Mouse (Mus musculus): Measurements from ENCODE around the gene Zwilch.
"Not testable (repeated sequence)": the region's sequence is repeated elsewhere in the genome, so short reads cannot be mapped to it uniquely, and the experiment has no call there.

Zwilch gene

GRCm38 (mm10) chr9:64183295-64183694 lies 10.4 kb upstream of the Zwilch start:
- not testable (repeated sequence) for DNase-seq (ENCODE audit: extremely low spot score, low read depth, low spot score)

GRCm38 (mm10) chr9:64178974-64179646 lies 6.2 kb upstream of the Zwilch start, which contains the start of gene Snapc5:
Snapc5 (plus strand) TSS chr9:64179274.
- DNase-seq (ENCODE audit: extremely low spot score, low read depth, low spot score) = peak; percentile 88

- peak; percentile 10 for DNase-seq (ENCODE audit: extremely low spot score, low read depth, low spot score)
Measured at GRCm38 (mm10) chr9:64178610-64178973, 5.7 kb upstream of the Zwilch start.

- no peak for DNase-seq (ENCODE audit: extremely low spot score, low read depth, low spot score)
Measured at GRCm38 (mm10) chr9:64175378-64175777, 2.5 kb upstream of the Zwilch start.

GRCm38 (mm10) chr9:64174766-64175165 lies 1.9 kb upstream of the Zwilch start:
- DNase-seq (ENCODE audit: extremely low spot score, low read depth, low spot score) = no peak

- no peak for DNase-seq (ENCODE audit: extremely low spot score, low read depth, low spot score)
Measured at GRCm38 (mm10) chr9:64174341-64174740, 1.4 kb upstream of the Zwilch start.

- DNase-seq (ENCODE audit: extremely low spot score, low read depth, low spot score) = no peak
Measured at GRCm38 (mm10) chr9:64173666-64174220, 839 bp upstream of the Zwilch start.

GRCm38 (mm10) chr9:64172145-64172815 lies 624 bp downstream of the Zwilch start:
- no peak for DNase-seq (ENCODE audit: extremely low spot score, low read depth, low spot score)

GRCm38 (mm10) chr9:64169967-64170366 lies 2.9 kb downstream of the Zwilch start:
- not testable (repeated sequence) for DNase-seq (ENCODE audit: extremely low spot score, low read depth, low spot score)

GRCm38 (mm10) chr9:64160471-64160870 lies 12.4 kb downstream of the Zwilch start:
- DNase-seq (ENCODE audit: extremely low spot score, low read depth, low spot score) = no peak

- DNase-seq (ENCODE audit: extremely low spot score, low read depth, low spot score) = no peak
Measured at GRCm38 (mm10) chr9:64156641-64157040, 16.3 kb downstream of the Zwilch start.

GRCm38 (mm10) chr9:64139879-64140278 lies 33.0 kb downstream of the Zwilch start:
- DNase-seq (ENCODE audit: extremely low spot score, low read depth, low spot score) = no peak

- peak; percentile 10 for DNase-seq (ENCODE audit: extremely low spot score, low read depth, low spot score)
Measured at GRCm38 (mm10) chr9:64138896-64139295, 34.0 kb downstream of the Zwilch start.

GRCm38 (mm10) chr9:64131623-64132022 lies 41.3 kb downstream of the Zwilch start:
- no peak for DNase-seq (ENCODE audit: extremely low spot score, low read depth, low spot score)

- no peak for DNase-seq (ENCODE audit: extremely low spot score, low read depth, low spot score)
Measured at GRCm38 (mm10) chr9:64126121-64126520, 46.8 kb downstream of the Zwilch start.

GRCm38 (mm10) chr9:64125307-64125706 lies 47.6 kb downstream of the Zwilch start:
- DNase-seq (ENCODE audit: extremely low spot score, low read depth, low spot score) = no peak

GRCm38 (mm10) chr9:64124846-64125245 lies 48.1 kb downstream of the Zwilch start:
- not testable (repeated sequence) for DNase-seq (ENCODE audit: extremely low spot score, low read depth, low spot score)

- no peak for DNase-seq (ENCODE audit: extremely low spot score, low read depth, low spot score)
Measured at GRCm38 (mm10) chr9:64122601-64123000, 50.3 kb downstream of the Zwilch start.

- no peak for DNase-seq (ENCODE audit: extremely low spot score, low read depth, low spot score)
Measured at GRCm38 (mm10) chr9:64120584-64121277, 52.2 kb downstream of the Zwilch start.

- peak; percentile 30 for DNase-seq (ENCODE audit: extremely low spot score, low read depth, low spot score)
Measured at GRCm38 (mm10) chr9:64119898-64120297, 53.0 kb downstream of the Zwilch start.

GRCm38 (mm10) chr9:64116876-64117275 lies 56.0 kb downstream of the Zwilch start, which contains the start of gene Lctl:
Lctl (plus strand) TSS chr9:64117147.
- DNase-seq (ENCODE audit: extremely low spot score, low read depth, low spot score) = no peak

Measured in hindlimb bud, embryonic 11.5 days (tissue).